Mouse (Mus musculus) kidney, embryonic 16.5 days (tissue): ENCODE measurements around the gene Thg1l. TPM values are rescaled to one million over a fixed set of nuclear protein-coding genes. Genes with fewer than 3 reads are reported as not detected.

Experiments
- polyA plus RNA-seq: library from polyadenylated mRNA; unstranded; fragments of >200 nt; fragmentation: Nextera tagmentation; extraction: Ambion mirVana; gene quantifications from 2 replicates; pipeline ENCODE4 v1.2.1, GENCODE M21; 2015

Thg1l gene
- polyA plus RNA-seq, 1 experiment from 2014 or later, result 14.2 TPM

Other genes with a start within 250 kb of the Thg1l start
- 104 and 106 TPM in 2 replicates for gene Clint1, start 103.4 kb downstream of the Thg1l start, polyA plus RNA-seq
- gene Lsm11, start 10.6 kb downstream of the Thg1l start, polyA plus RNA-seq, result 3.9 and 4.3 TPM in 2 replicates
- gene Sox30, start 24.8 kb upstream of the Thg1l start, polyA plus RNA-seq, result 0.13 and 0.16 TPM in 2 replicates
- gene Gm12166, start 96.8 kb upstream of the Thg1l start, polyA plus RNA-seq, result 3.4 and 11.5 TPM in 2 replicates
- 16.5 and 18.0 TPM in 2 replicates for gene Adam19, start 100.5 kb upstream of the Thg1l start, polyA plus RNA-seq
- 0.59 and 1.4 TPM in 2 replicates for gene Nipal4, start 211.0 kb upstream of the Thg1l start, polyA plus RNA-seq